Mouse (Mus musculus) heart, postnatal 25 days (tissue): Measurements from ENCODE around the gene Ifitm2. TPM values are rescaled to one million over a fixed set of nuclear protein-coding genes. Genes with fewer than 3 reads are reported as not detected.

Source experiments
- DNase-seq: peaks from one replicate; pipeline ENCODE4 v3.0.0; 2022; ENCODE audit warnings: low spot score
- intact Hi-C: fragments of 180-260 bp; cut with DNase I; formaldehyde crosslinking; loops from one replicate; pipeline ENCODE4 v1.15.1; 2025
- total RNA-seq, 2 experiments: library from RNA; stranded (reverse); gene quantifications; 2 replicates each; pipeline ENCODE4 v1.2.3; 2021

Gene Ifitm2
- total RNA-seq, 2 experiments from 2014 or later, result 96.7 to 116 TPM

- intact Hi-C loops, result no loop called here
- DNase-seq, result no peak
These were observed 8.8 kb downstream of the Ifitm2 start for GRCm38 (mm10) chr7:140946980-140947379.

GRCm38 (mm10) chr7:140946311-140946710, 9.5 kb downstream of the Ifitm2 start:
- intact Hi-C loops, result no loop called here
- no peak for DNase-seq

- intact Hi-C loops, result no loop called here
- no peak for DNase-seq
These were observed 10.5 kb downstream of the Ifitm2 start for GRCm38 (mm10) chr7:140945247-140945646.

- no peak for DNase-seq
- intact Hi-C loops, result no loop called here
These were observed 11.6 kb downstream of the Ifitm2 start for GRCm38 (mm10) chr7:140944236-140944635.

- no peak for DNase-seq
- intact Hi-C loops, result no loop called here
These were observed 12.4 kb downstream of the Ifitm2 start for GRCm38 (mm10) chr7:140943356-140943755.

GRCm38 (mm10) chr7:140942811-140943210, 13.0 kb downstream of the Ifitm2 start:
- DNase-seq, result no peak
- intact Hi-C loops, result no loop called here

GRCm38 (mm10) chr7:140942341-140942740, 13.4 kb downstream of the Ifitm2 start:
- no peak for DNase-seq
- intact Hi-C loops, result no loop called here

- intact Hi-C loops, result no loop called here
- DNase-seq, result peak; percentile 88
These were observed 14.3 kb downstream of the Ifitm2 start, which contains the start of gene Pgghg for GRCm38 (mm10) chr7:140941222-140942051. Pgghg (plus strand) TSS chr7:140941391.

GRCm38 (mm10) chr7:140939669-140940171, 16.1 kb downstream of the Ifitm2 start:
- DNase-seq, result no peak
- intact Hi-C loops, result no loop called here

GRCm38 (mm10) chr7:140938896-140939295, 16.9 kb downstream of the Ifitm2 start:
- no peak for DNase-seq
- intact Hi-C loops, result no loop called here

- intact Hi-C loops, result no loop called here
- no peak for DNase-seq
These were observed 17.4 kb downstream of the Ifitm2 start for GRCm38 (mm10) chr7:140938436-140938835.

GRCm38 (mm10) chr7:140927181-140927580, 28.6 kb downstream of the Ifitm2 start:
- intact Hi-C loops, result no loop called here
- no peak for DNase-seq

- DNase-seq, result no peak
- intact Hi-C loops, result no loop called here
These were observed 32.6 kb downstream of the Ifitm2 start for GRCm38 (mm10) chr7:140923070-140923775.

GRCm38 (mm10) chr7:140922398-140923069, 33.3 kb downstream of the Ifitm2 start:
- no peak for DNase-seq
- intact Hi-C loops, result no loop called here

GRCm38 (mm10) chr7:140921225-140921975, 34.4 kb downstream of the Ifitm2 start:
- DNase-seq, result no peak
- intact Hi-C loops, result no loop called here

GRCm38 (mm10) chr7:140920418-140921029, 35.3 kb downstream of the Ifitm2 start, which contains the start of gene Nlrp6:
Nlrp6 (plus strand) TSS chr7:140920902.
- no peak for DNase-seq
- intact Hi-C loops, result no loop called here

GRCm38 (mm10) chr7:140919911-140920310, 35.9 kb downstream of the Ifitm2 start:
- intact Hi-C loops, result no loop called here
- DNase-seq, result no peak

GRCm38 (mm10) chr7:140914031-140914690, 41.6 kb downstream of the Ifitm2 start:
- intact Hi-C loops, result no loop called here

More at GRCm38 (mm10) chr7:140914031-140914690, 41.6 kb downstream of the Ifitm2 start:
- DNase-seq, result no peak
